Mouse (Mus musculus) megakaryocyte, embryonic 14.5 days (primary cell): Measurements from ENCODE around the gene Rbms3. TPM values are rescaled to one million over a fixed set of nuclear protein-coding genes. Genes with fewer than 3 reads are reported as not detected.

Experiments used
- H3K27me3 ChIP-seq: replicated peaks from 2 replicates; pipeline ENCODE3; 2012; ENCODE audit warnings: inconsistent platforms
- H3K36me3 ChIP-seq: replicated peaks from 2 replicates; pipeline ENCODE3; 2012; ENCODE audit warnings: low read length, inconsistent platforms, mixed read lengths
- H3K4me1 ChIP-seq: 2 replicates; pipeline ENCODE4 v1.6.1; 2012; ENCODE audit warnings: inconsistent platforms
- H3K4me3 ChIP-seq: replicated peaks from 2 replicates; pipeline ENCODE3; 2012; ENCODE audit warnings: moderate library complexity, mild to moderate bottlenecking, inconsistent platforms
- H3K9me3 ChIP-seq: 2 replicates; pipeline ENCODE4 v1.6.1; 2012; ENCODE audit warnings: inconsistent platforms
- FLI1 ChIP-seq: IDR thresholded peaks from 2 replicates; pipeline ENCODE4 v1.6.1; 2012; ENCODE audit warnings: low read length, inconsistent platforms, mixed read lengths
- GATA1 ChIP-seq: IDR thresholded peaks from 3 replicates; pipeline ENCODE4 v1.6.1; 2012; ENCODE audit warnings: mixed read lengths, low read length, inconsistent platforms, borderline replicate concordance
- polyA plus RNA-seq: library from polyadenylated mRNA; stranded (reverse); fragments of >175 nt; gene quantifications from 2 replicates; pipeline ENCODE4 v1.2.3, GENCODE M21; 2012; ENCODE audit warnings: low replicate concordance; ENCODE audit not compliant: insufficient read depth

The Rbms3 gene
- polyA plus RNA-seq, 1 experiment = not detected

DNA sequence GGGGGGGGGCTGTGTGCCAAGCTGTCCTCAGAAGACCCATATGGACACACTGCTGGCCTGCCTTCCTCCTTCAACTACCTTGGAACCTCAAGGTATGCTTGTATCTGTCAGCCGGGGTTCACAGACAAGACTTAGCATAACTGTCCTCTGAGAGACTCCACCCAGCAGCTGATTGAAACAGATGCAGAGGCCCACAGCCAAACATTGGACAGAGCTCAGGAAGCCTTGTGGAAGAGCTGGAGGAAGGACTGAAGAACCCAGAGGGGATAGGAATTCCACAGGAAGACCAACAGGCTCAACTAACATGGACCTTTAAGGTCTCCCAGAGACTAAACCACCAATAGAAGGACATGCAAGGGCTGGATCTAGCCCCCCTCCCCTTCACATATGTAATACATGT lies 570.1 kb downstream of the Rbms3 start:
- no peak overlapping the region for H3K4me3 ChIP-seq
- TF ChIP-seq GATA1 (no peak), FLI1 (no peak)
- no peaks in the 10 kb centered on the region for H3K4me1 ChIP-seq
- no peaks in the 10 kb centered on the region for H3K27me3 ChIP-seq
- no peaks in the 10 kb centered on the region for H3K36me3 ChIP-seq
- peaks cover 20% of the 10 kb centered on the region for H3K9me3 ChIP-seq

DNA sequence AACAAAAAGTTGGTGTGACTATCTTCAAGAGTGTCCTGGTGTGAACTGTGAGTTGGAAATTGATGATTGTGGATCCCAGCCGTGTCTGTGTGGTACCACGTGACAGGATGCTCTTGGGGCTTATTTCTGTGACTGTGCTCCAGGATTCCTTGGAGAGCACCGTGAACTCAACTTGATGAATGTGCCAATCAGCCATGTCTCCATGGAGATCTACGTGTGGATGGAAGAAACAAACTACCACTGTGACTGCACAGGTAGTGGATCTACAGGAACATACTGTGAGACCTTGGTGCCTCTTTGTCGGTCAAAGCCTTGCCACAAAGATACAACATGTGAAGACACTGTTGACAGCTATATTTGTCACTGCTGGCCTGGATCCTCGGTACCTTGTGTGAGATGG lies 570.6 kb downstream of the Rbms3 start:
- H3K9me3 ChIP-seq = peaks cover 20% of the 10 kb centered on the region
- no peak overlapping the region for H3K4me3 ChIP-seq
- TF ChIP-seq GATA1 (no peak), FLI1 (no peak)
- no peaks in the 10 kb centered on the region for H3K36me3 ChIP-seq
- no peaks in the 10 kb centered on the region for H3K27me3 ChIP-seq
- H3K4me1 ChIP-seq = no peaks in the 10 kb centered on the region

DNA sequence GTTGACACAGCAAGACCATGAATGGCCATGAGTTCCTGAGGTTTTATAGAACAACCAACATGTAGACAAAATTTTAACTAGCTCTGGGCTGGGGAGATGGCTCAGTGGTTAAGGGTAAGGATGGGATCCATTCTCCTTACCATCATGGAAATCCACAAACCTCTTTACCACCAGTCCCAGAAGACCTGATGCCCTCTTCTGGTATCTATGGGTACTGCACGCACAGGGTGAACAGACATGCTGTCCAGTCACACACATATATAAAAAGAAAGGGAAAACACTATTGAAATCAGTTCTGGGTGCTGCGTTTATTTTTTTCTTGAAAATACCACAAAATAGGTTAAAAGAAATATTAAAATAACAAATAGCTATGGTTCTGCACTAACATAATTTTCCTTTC lies 577.8 kb downstream of the Rbms3 start:
- Histone ChIP-seq H3K4me1 (no peaks in the 10 kb centered on the region), H3K9me3 (peaks cover 39% of the 10 kb centered on the region), H3K4me3 (no peak overlapping the region), H3K27me3 (no peaks in the 10 kb centered on the region), H3K36me3 (no peaks in the 10 kb centered on the region)
- TF ChIP-seq GATA1 (no peak), FLI1 (no peak)

DNA sequence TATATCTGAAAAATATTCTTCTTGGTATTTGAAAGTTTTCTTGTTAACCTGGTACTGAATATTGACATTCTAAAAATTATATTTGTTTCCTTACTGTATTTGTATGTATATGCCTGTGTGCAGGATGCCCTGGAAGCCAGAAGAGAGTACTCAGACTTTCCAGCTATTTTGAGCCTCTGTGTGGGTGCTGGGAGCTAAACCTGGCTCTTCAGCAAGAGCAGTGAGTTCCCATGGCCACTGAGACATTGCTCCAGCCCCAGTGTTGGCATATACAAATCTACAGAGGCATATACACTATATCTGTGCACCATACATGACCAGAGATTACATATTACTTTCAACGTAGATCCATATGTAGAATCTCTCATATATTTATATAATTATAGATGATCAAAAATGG lies 581.1 kb downstream of the Rbms3 start:
- H3K4me1 ChIP-seq = no peaks in the 10 kb centered on the region
- no peak overlapping the region for H3K4me3 ChIP-seq
- TF ChIP-seq FLI1 (no peak), GATA1 (no peak)
- H3K27me3 ChIP-seq = no peaks in the 10 kb centered on the region
- H3K9me3 ChIP-seq = peaks cover 31% of the 10 kb centered on the region
- no peaks in the 10 kb centered on the region for H3K36me3 ChIP-seq

DNA sequence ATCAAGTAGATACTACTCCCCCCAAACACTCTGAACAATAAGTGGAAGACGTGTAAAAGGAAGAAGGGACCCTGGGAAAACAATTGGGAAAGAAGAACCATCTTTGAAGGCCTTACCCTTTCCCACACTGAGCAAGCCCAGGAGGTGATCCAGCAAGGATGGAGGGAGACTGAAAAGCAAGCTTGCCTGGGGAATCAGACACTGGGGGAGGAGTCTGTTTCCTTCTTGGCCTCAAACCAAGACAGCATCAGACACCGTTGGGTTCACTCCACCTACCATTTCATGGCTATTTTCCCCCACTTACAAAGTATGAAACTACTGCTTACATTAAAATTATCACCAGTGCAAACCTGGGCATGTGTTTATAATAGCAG lies 587.7 kb downstream of the Rbms3 start:
- Histone ChIP-seq H3K4me3 (no peak overlapping the region), H3K4me1 (no peaks in the 10 kb centered on the region), H3K36me3 (no peaks in the 10 kb centered on the region), H3K27me3 (no peaks in the 10 kb centered on the region), H3K9me3 (peaks cover 27% of the 10 kb centered on the region)
- no peak for TF ChIP-seq FLI1
- TF ChIP-seq GATA1 = no peak

DNA sequence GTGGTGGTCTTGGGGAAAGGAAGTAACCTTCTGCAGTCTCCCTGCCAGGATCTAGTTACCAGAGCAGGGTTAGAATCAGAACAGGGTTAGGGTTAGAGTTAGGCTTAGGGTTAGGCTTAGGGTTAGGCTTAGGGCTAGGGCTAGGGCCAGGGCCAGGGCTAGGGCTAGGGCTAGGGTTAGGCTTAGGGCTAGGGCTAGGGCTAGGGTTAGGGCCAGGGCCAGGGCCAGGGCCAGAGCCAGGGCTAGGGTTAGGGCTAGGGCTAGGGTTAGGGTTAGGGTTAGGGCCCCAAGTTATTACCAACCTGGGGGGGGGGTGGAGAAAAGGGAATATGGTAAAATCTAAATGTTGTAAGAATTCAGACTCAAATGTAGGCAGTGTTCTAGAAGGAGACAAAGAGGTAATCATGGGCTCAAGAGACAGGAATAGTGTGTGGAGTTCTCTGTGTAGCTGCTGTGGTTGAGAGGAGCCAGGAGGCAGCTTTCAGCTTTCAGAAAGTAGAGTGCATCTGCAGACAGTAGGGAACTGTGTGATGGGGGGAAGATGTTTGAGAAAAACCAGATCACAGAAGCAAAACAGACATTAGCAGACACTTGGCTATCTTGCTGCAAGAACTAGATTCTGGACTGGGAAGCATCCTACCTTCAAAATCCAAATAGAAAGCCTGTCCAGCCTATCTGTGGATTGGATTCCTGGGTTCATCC lies 588.3 kb downstream of the Rbms3 start:
- no peaks in the 10 kb centered on the region for H3K4me1 ChIP-seq
- H3K27me3 ChIP-seq = no peaks in the 10 kb centered on the region
- no peak overlapping the region for H3K4me3 ChIP-seq
- TF ChIP-seq GATA1 (no peak), FLI1 (no peak)
- H3K36me3 ChIP-seq = no peaks in the 10 kb centered on the region
- H3K9me3 ChIP-seq = peaks cover 22% of the 10 kb centered on the region

DNA sequence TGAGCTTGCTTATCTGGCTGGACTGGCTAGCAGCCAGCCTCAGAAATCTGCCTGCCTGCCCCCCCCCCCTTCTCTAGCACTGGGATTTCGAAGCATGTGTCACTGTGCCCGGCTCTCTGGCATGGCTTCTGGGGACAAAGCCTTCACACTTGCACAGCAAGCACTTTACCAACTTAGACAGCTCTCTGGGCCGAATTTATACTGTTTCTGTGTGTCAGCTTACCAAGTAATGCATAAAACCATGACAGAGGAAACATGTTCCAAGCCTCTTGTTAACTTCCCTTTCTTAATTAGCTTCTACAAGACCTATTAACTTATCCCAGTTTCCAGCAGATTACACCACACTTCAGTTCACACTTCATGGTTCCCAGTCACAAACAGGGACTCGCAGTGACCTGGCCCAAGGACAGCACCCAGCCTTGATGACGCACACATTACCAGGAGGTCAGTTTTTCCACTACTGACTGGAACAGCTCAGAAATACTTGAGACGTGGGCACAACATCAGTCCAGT lies 589.7 kb downstream of the Rbms3 start:
- TF ChIP-seq FLI1 (no peak), GATA1 (no peak)
- H3K9me3 ChIP-seq = peaks cover 22% of the 10 kb centered on the region
- no peaks in the 10 kb centered on the region for H3K4me1 ChIP-seq
- H3K27me3 ChIP-seq = no peaks in the 10 kb centered on the region
- H3K4me3 ChIP-seq = no peak overlapping the region
- no peaks in the 10 kb centered on the region for H3K36me3 ChIP-seq

DNA sequence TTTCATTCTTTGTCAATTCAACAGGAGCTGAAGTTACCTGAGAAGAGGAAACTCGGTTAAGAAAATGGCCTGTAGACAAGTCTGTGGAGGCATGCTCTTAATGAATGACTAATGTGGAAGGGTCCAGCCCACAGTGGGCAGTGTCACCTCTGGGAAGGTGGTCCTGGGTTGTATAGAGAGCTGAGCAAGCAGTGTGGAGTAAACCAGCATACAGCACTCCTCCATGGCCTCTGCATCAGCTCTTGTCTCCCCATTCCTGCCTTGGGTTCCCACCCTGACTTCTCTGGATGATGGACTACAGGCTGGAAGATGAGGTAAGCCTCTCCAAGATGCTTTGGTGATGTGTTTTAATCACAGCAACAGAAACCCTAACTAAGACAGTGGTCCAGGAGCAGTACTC lies 597.0 kb downstream of the Rbms3 start:
- H3K27me3 ChIP-seq = no peaks in the 10 kb centered on the region
- no peaks in the 10 kb centered on the region for H3K36me3 ChIP-seq
- TF ChIP-seq FLI1 (no peak), GATA1 (no peak)

DNA sequence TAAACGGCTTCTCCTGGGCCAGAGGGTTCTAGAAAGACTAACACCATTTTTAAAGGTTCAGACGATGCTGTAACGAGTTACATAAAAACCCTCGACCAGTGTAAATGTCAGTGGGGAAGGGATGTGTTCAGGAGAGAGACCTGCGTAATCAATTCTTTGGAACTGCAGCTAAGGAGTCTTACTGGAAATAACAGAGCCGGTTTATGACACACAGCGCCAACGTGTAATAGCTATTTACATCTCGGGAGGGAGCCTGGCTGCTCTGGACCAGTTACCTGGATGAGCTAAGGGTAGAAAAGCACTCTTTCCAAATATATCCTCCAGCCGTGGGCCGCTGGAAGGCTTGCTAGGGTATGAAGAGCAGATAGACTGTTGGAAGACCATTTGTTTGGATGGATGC lies 598.5 kb downstream of the Rbms3 start:
- Histone ChIP-seq H3K9me3 (peaks cover 34% of the 10 kb centered on the region), H3K4me1 (no peaks in the 10 kb centered on the region), H3K4me3 (no peak overlapping the region), H3K36me3 (no peaks in the 10 kb centered on the region), H3K27me3 (no peaks in the 10 kb centered on the region)
- no peak for TF ChIP-seq FLI1
- no peak for TF ChIP-seq GATA1

More for the DNA sequence above, 597.0 kb downstream of the Rbms3 start:
- Histone ChIP-seq H3K9me3 (peaks cover 34% of the 10 kb centered on the region), H3K4me3 (no peak overlapping the region), H3K4me1 (no peaks in the 10 kb centered on the region)

DNA sequence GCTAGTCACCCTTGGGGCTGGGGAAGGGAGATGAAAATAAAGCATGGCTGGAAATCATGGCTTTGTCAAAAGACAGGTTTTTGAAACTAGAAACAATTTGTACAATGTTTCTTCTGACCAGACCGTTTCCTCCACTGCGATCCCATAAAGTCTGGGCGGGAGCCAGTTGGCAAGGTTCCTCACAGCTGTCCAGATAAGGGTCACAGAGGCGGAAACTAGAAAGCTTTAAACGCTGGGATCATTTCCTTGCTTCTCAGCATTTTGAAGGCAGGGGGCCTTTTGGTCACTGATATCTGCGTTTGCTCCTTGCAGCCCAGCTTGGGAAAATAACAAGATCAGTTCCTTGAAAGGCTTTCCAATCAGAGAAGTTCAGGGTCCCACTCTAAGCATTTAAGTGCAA lies 598.9 kb downstream of the Rbms3 start:
- Histone ChIP-seq H3K27me3 (no peaks in the 10 kb centered on the region), H3K4me3 (no peak overlapping the region), H3K36me3 (no peaks in the 10 kb centered on the region), H3K9me3 (peaks cover 34% of the 10 kb centered on the region), H3K4me1 (no peaks in the 10 kb centered on the region)
- TF ChIP-seq GATA1 (no peak), FLI1 (no peak)
